Mouse (Mus musculus): ENCODE measurements around the gene 1700020L24Rik. TPM values are rescaled to one million over a fixed set of nuclear protein-coding genes. Genes with fewer than 3 reads are reported as not detected.

1700020L24Rik gene
- polyA plus RNA-seq, 1 experiment from 2014 or later, result not detected

DNA sequence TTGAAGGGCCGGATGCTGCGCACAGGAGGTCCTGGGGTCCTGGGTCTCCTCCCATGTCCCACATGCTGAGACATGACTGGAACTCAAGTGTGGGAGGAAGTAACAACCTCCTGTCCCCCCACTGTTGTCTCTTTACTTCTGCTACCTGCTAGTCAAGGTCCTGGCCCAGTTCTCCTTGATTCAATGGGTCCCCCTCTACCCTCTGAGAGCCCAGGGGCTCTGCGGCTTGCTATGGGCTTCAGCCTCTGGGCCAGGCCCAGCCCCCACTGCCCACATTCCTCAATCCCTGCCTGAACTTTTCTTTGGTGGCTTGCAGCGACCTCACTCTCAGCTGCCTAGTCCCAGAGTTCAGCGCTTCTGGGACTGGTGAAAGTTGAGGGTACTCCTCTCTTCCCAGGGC is 8.1 kb upstream of the 1700020L24Rik start, which contains the start of gene Gas2l2:
Gene Gas2l2 (minus strand): TSS at position 101 of the 400 bp plus-strand sequence.
- Histone ChIP-seq H3K9me3 (ENCODE audit: control insufficient read depth, low read length) (no peaks in the 10 kb centered on the region), H3K27me3 (ENCODE audit: control insufficient read depth, insufficient read depth, low read length) (peaks cover 7% of the 10 kb centered on the region), H3K27ac (ENCODE audit: low read depth, low read length) (no peak within 1 kb of the TSS), H3K9ac (ENCODE audit: low read depth, low read length) (no peak within 1 kb of the TSS), H3K4me3 (ENCODE audit: low read length) (no peak within 1 kb of the TSS), H3K36me3 (ENCODE audit: control insufficient read depth, insufficient read depth, low read length) (no peaks in the 10 kb centered on the region), H3K4me1 (ENCODE audit: control insufficient read depth, insufficient read depth, low read length) (no peaks in the 10 kb centered on the region), H3K4me2 (replicated peaks; ENCODE audit: low read depth, low read length) (no peak within 1 kb of the TSS)
- no peak for ATAC-seq (ENCODE audit: low FRiP score, low TSS enrichment)
- 60% methylated on average over 5 of the region's 5 CpGs for WGBS

- WGBS, result 82% methylated on average over 2 of the region's 2 CpGs
- no peak for ATAC-seq (ENCODE audit: low FRiP score, low TSS enrichment)
Observed at GRCm38 (mm10) chr11:83432533-83432932, 4.9 kb upstream of the 1700020L24Rik start.

DNA sequence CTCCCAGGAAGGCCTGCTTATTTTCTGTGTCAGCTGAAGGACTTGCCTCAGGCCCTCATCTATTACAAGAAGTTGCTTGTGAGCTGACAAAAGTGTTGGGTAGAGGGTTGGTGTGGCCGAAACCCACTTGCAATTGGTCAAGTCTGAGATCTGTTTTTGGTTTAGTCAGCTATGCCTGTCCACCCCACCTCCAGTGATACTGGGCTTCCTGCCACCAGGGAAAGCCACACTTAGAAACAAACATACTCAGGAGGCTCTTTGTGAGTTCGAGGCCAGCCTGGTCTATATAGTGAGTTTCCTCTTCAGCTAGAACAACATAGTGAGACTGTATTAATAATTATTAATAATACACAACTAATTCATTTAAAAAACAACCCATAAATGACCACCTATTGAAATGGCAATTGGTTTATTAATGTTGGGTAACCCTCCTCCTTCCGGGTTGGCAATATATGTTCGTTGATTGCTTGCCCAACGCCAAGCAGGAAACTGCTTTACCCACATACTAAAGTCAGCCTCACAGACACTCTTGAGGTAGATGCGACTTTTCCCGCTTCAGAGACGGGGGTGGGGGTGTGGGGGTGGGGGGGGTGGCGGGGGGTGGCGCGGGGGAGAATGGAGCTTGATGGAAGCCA is 2.1 kb downstream of the 1700020L24Rik start:
- no peak for ATAC-seq (ENCODE audit: low FRiP score, low TSS enrichment)
- H3K4me1 ChIP-seq (ENCODE audit: control insufficient read depth, insufficient read depth, low read length), result no peaks in the 10 kb centered on the region
- H3K9ac ChIP-seq (ENCODE audit: low read depth, low read length), result no peak overlapping the region
- no peaks in the 10 kb centered on the region for H3K36me3 ChIP-seq (ENCODE audit: control insufficient read depth, insufficient read depth, low read length)
- H3K27me3 ChIP-seq (ENCODE audit: control insufficient read depth, insufficient read depth, low read length), result peaks cover 33% of the 10 kb centered on the region
- no peaks in the 10 kb centered on the region for H3K9me3 ChIP-seq (ENCODE audit: control insufficient read depth, low read length)
- no peak overlapping the region for H3K27ac ChIP-seq (ENCODE audit: low read depth, low read length)
- 30% methylated on average over 11 of the region's 11 CpGs for WGBS
- H3K4me2 ChIP-seq (replicated peaks; ENCODE audit: low read depth, low read length), result peak overlapping the region; percentile 84
- H3K4me3 ChIP-seq (ENCODE audit: low read length), result peak overlapping the region; percentile 48; the same call in 1 of the 2 replicates

More at GRCm38 (mm10) chr11:83432533-83432932, 4.9 kb upstream of the 1700020L24Rik start:
- Histone ChIP-seq H3K4me2 (replicated peaks; ENCODE audit: low read depth, low read length) (no peak overlapping the region), H3K27ac (ENCODE audit: low read depth, low read length) (no peak overlapping the region), H3K9ac (ENCODE audit: low read depth, low read length) (no peak overlapping the region), H3K4me1 (ENCODE audit: control insufficient read depth, insufficient read depth, low read length) (no peaks in the 10 kb centered on the region), H3K27me3 (ENCODE audit: control insufficient read depth, insufficient read depth, low read length) (no peaks in the 10 kb centered on the region), H3K4me3 (ENCODE audit: low read length) (no peak overlapping the region), H3K9me3 (ENCODE audit: control insufficient read depth, low read length) (no peaks in the 10 kb centered on the region), H3K36me3 (ENCODE audit: control insufficient read depth, insufficient read depth, low read length) (no peaks in the 10 kb centered on the region)

- H3K9ac ChIP-seq (ENCODE audit: low read depth, low read length), result peak overlapping the region; percentile 38
- H3K36me3 ChIP-seq (ENCODE audit: control insufficient read depth, insufficient read depth, low read length), result no peaks in the 10 kb centered on the region
- peak overlapping the region; percentile 48 for H3K4me3 ChIP-seq (ENCODE audit: low read length)
- ATAC-seq (ENCODE audit: low FRiP score, low TSS enrichment), result peak; percentile 92
- H3K4me2 ChIP-seq (replicated peaks; ENCODE audit: low read depth, low read length), result peak overlapping the region; percentile 84
- H3K4me1 ChIP-seq (ENCODE audit: control insufficient read depth, insufficient read depth, low read length), result no peaks in the 10 kb centered on the region
- no peaks in the 10 kb centered on the region for H3K9me3 ChIP-seq (ENCODE audit: control insufficient read depth, low read length)
- WGBS, result 1% methylated on average over 61 of the region's 75 CpGs
- no peak overlapping the region for H3K27ac ChIP-seq (ENCODE audit: low read depth, low read length)
- peaks cover 41% of the 10 kb centered on the region for H3K27me3 ChIP-seq (ENCODE audit: control insufficient read depth, insufficient read depth, low read length)
Observed at GRCm38 (mm10) chr11:83440081-83441064, 2.9 kb downstream of the 1700020L24Rik start.

DNA sequence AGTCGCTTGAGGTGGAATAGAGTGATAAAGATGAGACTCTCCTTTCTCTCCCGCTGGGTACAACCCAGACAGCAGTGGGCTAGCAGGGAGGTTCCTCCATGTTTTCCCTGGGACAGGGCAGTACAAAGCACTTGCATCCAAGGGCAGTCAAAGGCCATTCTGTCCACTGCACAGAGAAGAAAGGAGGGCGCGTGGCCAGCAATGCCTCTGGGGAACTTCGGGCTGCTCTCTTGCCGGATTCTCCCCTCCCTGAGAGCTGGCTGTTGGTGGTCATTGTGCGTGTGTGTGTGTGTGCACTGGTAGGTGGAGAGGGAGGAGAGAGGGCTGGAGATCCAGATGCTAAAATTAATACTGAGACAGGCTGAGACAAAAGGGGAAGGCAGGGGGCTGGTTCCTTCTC is 3.8 kb downstream of the 1700020L24Rik start:
- 44% methylated on average over 7 of the region's 7 CpGs for WGBS
- H3K36me3 ChIP-seq (ENCODE audit: control insufficient read depth, insufficient read depth, low read length), result no peaks in the 10 kb centered on the region
- no peaks in the 10 kb centered on the region for H3K9me3 ChIP-seq (ENCODE audit: control insufficient read depth, low read length)
- H3K4me2 ChIP-seq (replicated peaks; ENCODE audit: low read depth, low read length), result peak overlapping the region; percentile 84; the same call in 1 of the 2 replicates
- peaks cover 46% of the 10 kb centered on the region for H3K27me3 ChIP-seq (ENCODE audit: control insufficient read depth, insufficient read depth, low read length)
- no peak overlapping the region for H3K27ac ChIP-seq (ENCODE audit: low read depth, low read length)
- H3K9ac ChIP-seq (ENCODE audit: low read depth, low read length), result no peak overlapping the region
- H3K4me1 ChIP-seq (ENCODE audit: control insufficient read depth, insufficient read depth, low read length), result no peaks in the 10 kb centered on the region
- H3K4me3 ChIP-seq (ENCODE audit: low read length), result no peak overlapping the region
- ATAC-seq (ENCODE audit: low FRiP score, low TSS enrichment), result no peak

DNA sequence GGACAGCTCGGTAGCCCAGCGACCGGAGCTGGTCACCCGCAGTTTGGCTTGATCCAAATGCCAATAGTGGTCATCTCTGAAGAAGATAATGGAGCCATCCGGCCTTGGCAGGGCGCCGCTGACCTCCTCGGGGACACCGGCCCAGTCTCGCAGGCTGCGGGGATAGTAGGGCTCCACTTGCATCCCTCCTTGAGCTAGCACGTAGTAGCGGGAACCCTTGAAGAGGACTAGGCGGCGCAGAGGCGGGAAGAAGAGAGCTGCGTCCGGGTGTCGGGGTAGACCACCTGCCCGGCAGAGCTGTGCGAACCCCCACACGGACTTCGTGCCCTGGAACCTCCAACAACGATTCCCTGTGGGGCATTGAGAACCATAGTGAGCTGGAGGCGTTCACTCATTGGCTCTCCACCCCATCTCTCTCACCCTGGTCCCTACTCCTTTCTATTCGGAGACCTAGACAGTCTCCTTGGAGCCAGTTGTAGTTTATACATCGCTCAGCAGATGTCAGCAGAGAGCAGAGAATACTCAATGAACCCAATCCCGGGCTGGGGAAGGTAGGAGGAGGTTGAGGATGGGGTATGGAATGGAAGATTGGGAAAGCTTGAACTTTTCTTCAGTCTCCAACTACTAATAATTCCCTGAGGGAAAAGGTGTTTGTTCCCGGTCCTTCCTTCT is 5.3 kb downstream of the 1700020L24Rik start:
- peaks cover 51% of the 10 kb centered on the region for H3K27me3 ChIP-seq (ENCODE audit: control insufficient read depth, insufficient read depth, low read length)
- no peak overlapping the region for H3K9ac ChIP-seq (ENCODE audit: low read depth, low read length)

DNA sequence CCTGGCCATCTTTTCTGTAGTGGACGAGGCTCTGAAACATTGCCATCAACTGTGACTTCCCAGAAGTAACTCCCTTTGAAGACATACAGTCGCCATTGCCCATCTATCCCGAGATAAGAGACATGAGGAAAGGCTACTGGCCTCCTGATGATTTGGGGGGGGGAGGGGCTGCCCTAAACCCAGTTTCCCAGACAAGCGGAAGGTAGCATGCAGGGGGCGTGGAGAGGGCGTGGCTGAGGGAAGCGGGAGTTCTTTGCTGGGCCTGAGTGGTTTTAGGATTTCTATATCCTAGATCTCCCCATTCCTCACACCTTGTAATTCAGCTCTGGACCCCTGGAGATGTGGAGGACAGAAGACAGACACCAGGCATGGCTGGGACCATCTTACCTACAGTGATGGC is 6.3 kb downstream of the 1700020L24Rik start:
- ATAC-seq (ENCODE audit: low FRiP score, low TSS enrichment), result no peak
- Histone ChIP-seq H3K4me2 (replicated peaks; ENCODE audit: low read depth, low read length) (no peak overlapping the region), H3K36me3 (ENCODE audit: control insufficient read depth, insufficient read depth, low read length) (no peaks in the 10 kb centered on the region), H3K9ac (ENCODE audit: low read depth, low read length) (no peak overlapping the region), H3K4me3 (ENCODE audit: low read length) (no peak overlapping the region), H3K4me1 (ENCODE audit: control insufficient read depth, insufficient read depth, low read length) (peaks cover 14% of the 10 kb centered on the region), H3K9me3 (ENCODE audit: control insufficient read depth, low read length) (no peaks in the 10 kb centered on the region), H3K27ac (ENCODE audit: low read depth, low read length) (no peak overlapping the region), H3K27me3 (ENCODE audit: control insufficient read depth, insufficient read depth, low read length) (peaks cover 51% of the 10 kb centered on the region)
- WGBS, result 6% methylated on average over 7 of the region's 7 CpGs

More for the DNA sequence above, 5.3 kb downstream of the 1700020L24Rik start:
- 12% methylated on average over 29 of the region's 29 CpGs for WGBS
- H3K36me3 ChIP-seq (ENCODE audit: control insufficient read depth, insufficient read depth, low read length), result no peaks in the 10 kb centered on the region
- H3K27ac ChIP-seq (ENCODE audit: low read depth, low read length), result no peak overlapping the region
- peaks cover 3% of the 10 kb centered on the region; the same call in 1 of the 2 replicates for H3K4me1 ChIP-seq (ENCODE audit: control insufficient read depth, insufficient read depth, low read length)
- H3K4me2 ChIP-seq (replicated peaks; ENCODE audit: low read depth, low read length), result peak overlapping the region; percentile 32; the same call in 1 of the 2 replicates
- H3K4me3 ChIP-seq (ENCODE audit: low read length), result peak overlapping the region; percentile 3; the same call in 1 of the 2 replicates
- 0 out of 2 replicates have a peak, but pooled peaks have one; percentile 25 for ATAC-seq (ENCODE audit: low FRiP score, low TSS enrichment)
- H3K9me3 ChIP-seq (ENCODE audit: control insufficient read depth, low read length), result no peaks in the 10 kb centered on the region

- ATAC-seq (ENCODE audit: low FRiP score, low TSS enrichment), result no peak
- H3K27ac ChIP-seq (ENCODE audit: low read depth, low read length), result no peak overlapping the region
- no peaks in the 10 kb centered on the region for H3K36me3 ChIP-seq (ENCODE audit: control insufficient read depth, insufficient read depth, low read length)
- peaks cover 22% of the 10 kb centered on the region for H3K4me1 ChIP-seq (ENCODE audit: control insufficient read depth, insufficient read depth, low read length)
- WGBS, result 29% methylated on average over 19 of the region's 19 CpGs
- peaks cover 51% of the 10 kb centered on the region for H3K27me3 ChIP-seq (ENCODE audit: control insufficient read depth, insufficient read depth, low read length)
- H3K9ac ChIP-seq (ENCODE audit: low read depth, low read length), result no peak overlapping the region
- no peaks in the 10 kb centered on the region for H3K9me3 ChIP-seq (ENCODE audit: control insufficient read depth, low read length)
- H3K4me2 ChIP-seq (replicated peaks; ENCODE audit: low read depth, low read length), result peak overlapping the region; percentile 41
- H3K4me3 ChIP-seq (ENCODE audit: low read length), result peak overlapping the region; percentile 25
Observed at GRCm38 (mm10) chr11:83445001-83445400, 7.5 kb downstream of the 1700020L24Rik start.

Measured in kidney, embryonic 14.5 days (tissue).